Mouse (Mus musculus): ENCODE data around the gene Olfr135. TPM values are rescaled to one million over a fixed set of nuclear protein-coding genes. Genes with fewer than 3 reads are reported as not detected.

Olfr135 gene
- total RNA-seq (2021), result not detected

- DNase-seq, result no peak
Observed at GRCm38 (mm10) chr17:38204035-38204434, at the start of gene Olfr135. TSS of gene Olfr135 (plus strand) at chr17:38204335.

- DNase-seq, result no peak
Observed at GRCm38 (mm10) chr17:38171088-38171487, 33.0 kb upstream of the Olfr135 start, which contains the start of gene Olfr134. TSS of gene Olfr134 (plus strand) at chr17:38171388.

Other genes starting within 250 kb of the Olfr135 start
- not detected for gene Olfr129, start 144.3 kb upstream of the Olfr135 start, total RNA-seq (2021)
- not detected for gene Olfr130, start 140.4 kb upstream of the Olfr135 start, total RNA-seq (2021)
- gene Olfr131, start 115.6 kb upstream of the Olfr135 start, total RNA-seq (2021), result not detected
- gene Olfr132, start 69.8 kb upstream of the Olfr135 start, total RNA-seq (2021), result not detected
- gene Olfr133, start 59.1 kb upstream of the Olfr135 start, total RNA-seq (2021), result not detected
- not detected for gene Olfr134, start 32.9 kb upstream of the Olfr135 start, total RNA-seq (2021)
- gene Olfr138, start 56.7 kb downstream of the Olfr135 start, total RNA-seq (2021), result not detected
- not detected for gene Olfr137, start 103.2 kb downstream of the Olfr135 start, total RNA-seq (2021)
- not detected for gene Olfr136, start 125.5 kb downstream of the Olfr135 start, total RNA-seq (2021)
- gene Esp36, start 215.8 kb downstream of the Olfr135 start, total RNA-seq (2021), result not detected

Data from layer of hippocampus, postnatal 36 days (tissue).